Mouse (Mus musculus): ENCODE data around the gene Zfp827.

DNA sequence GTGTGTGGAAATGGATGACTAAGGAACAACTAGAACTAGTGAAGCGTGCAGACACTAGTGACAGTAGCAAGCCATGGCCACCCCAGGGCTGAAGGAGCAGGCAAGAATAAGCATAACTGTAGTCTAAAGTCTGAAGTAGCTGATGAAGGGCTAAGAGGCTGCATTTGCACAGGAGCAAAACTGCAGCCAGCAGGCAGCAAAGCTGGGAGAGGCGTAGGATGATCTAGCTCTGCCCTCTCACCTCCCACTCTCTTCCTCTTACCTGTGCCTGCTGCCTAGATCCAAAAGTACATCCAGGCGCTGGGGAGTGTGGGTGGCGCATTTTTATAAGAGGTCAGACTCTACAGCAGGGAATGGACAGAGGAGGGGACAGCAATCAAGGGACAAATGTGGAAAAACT, 12.2 kb upstream of the Zfp827 start:
- TF ChIP-seq POLR2A (IDR thresholded peaks at IDR 0.05; ENCODE audit: extremely low read depth, insufficient read depth, low read length) (no peak), CTCF (IDR thresholded peaks at IDR 0.05; ENCODE audit: extremely low read depth, insufficient read depth, low read length) (no peak)

All from cortical plate, adult 2 months (tissue).